Mouse (Mus musculus): Measurements from ENCODE around the gene Bmf.

The Bmf gene

GRCm38 (mm10) chr2:118479550-118479909 lies 70.0 kb downstream of the Bmf start, which contains the start of gene Srp14:
Srp14 (minus strand) TSS chr2:118479711.
- DNase-seq (ENCODE audit: low read depth) = peak; percentile 99

- DNase-seq (ENCODE audit: low read depth) = peak; percentile 52
These were observed 70.5 kb downstream of the Bmf start for GRCm38 (mm10) chr2:118478833-118479549.

Measured in induced T-regulatory cell, adult 2 months (primary cell).